Mouse (Mus musculus) ES-Bruce4 (cell line): ENCODE measurements around the gene Mpnd.

ENCODE experiments used
- CTCF ChIP-seq: IDR thresholded peaks from one replicate; pipeline ENCODE4 v1.8.1; 2011; ENCODE audit warnings: low read depth, low read length
- EP300 ChIP-seq: IDR thresholded peaks from 2 replicates; pipeline ENCODE4 v1.6.1; 2011; ENCODE audit warnings: low read depth, low read length; ENCODE audit not compliant: insufficient read depth
- POLR2A ChIP-seq: IDR thresholded peaks from one replicate; pipeline ENCODE4 v1.8.1; 2011; ENCODE audit warnings: low read length; ENCODE audit not compliant: insufficient read depth

- TF ChIP-seq POLR2A (no peak), CTCF (no peak), EP300 (no peak)
Measured at GRCm38 (mm10) chr17:55969560-55969959, 36.0 kb upstream of the Mpnd start.
